Mouse (Mus musculus): ENCODE results near the gene Nit2. TPM values are rescaled to one million over a fixed set of nuclear protein-coding genes. Genes with fewer than 3 reads are reported as not detected.

The Nit2 gene
- polyA plus RNA-seq, 1 experiment from 2014 or later = 46.3 TPM

DNA sequence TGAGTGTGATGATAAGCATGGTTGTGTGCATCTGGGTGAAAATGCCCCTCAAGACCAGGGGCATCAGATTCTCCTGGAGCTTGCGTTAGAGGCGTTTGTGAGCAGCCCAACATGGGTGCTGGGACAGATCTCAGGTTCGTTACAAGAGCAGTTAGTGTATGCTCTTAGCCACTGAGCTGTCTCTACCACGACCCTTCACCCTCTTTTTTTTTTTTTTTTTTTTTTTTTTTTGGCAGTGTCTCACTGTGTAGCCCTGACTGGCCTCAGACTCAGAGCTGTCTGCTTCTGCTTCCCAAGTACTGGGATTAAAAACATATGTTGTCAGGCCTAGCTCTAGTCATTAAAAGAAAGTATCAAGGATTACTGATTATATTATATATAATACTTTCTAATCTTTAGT, 40.9 kb downstream of the Nit2 start:
- Histone ChIP-seq H3K4me2 (no peak overlapping the region), H3K4me1 (ENCODE audit: control insufficient read depth, insufficient read depth, low read length) (peaks cover 15% of the 10 kb centered on the region), H3K36me3 (ENCODE audit: control insufficient read depth, insufficient read depth, low read length) (no peaks in the 10 kb centered on the region), H3K9ac (ENCODE audit: low read depth, low read length) (no peak overlapping the region), H3K4me3 (ENCODE audit: low read depth, low read length) (no peak overlapping the region), H3K27me3 (ENCODE audit: control insufficient read depth, insufficient read depth, low read length) (no peaks in the 10 kb centered on the region), H3K27ac (ENCODE audit: low read depth, low read length) (no peak overlapping the region), H3K9me3 (replicated peaks; ENCODE audit: control insufficient read depth, low read length) (no peaks in the 10 kb centered on the region)
- ATAC-seq (replicated peaks; ENCODE audit: insufficient number of reproducible peaks, low FRiP score, low TSS enrichment) = no peak
- 67% methylated on average over 4 of the region's 4 CpGs for WGBS (ENCODE audit: insufficient replicate concordance)

DNA sequence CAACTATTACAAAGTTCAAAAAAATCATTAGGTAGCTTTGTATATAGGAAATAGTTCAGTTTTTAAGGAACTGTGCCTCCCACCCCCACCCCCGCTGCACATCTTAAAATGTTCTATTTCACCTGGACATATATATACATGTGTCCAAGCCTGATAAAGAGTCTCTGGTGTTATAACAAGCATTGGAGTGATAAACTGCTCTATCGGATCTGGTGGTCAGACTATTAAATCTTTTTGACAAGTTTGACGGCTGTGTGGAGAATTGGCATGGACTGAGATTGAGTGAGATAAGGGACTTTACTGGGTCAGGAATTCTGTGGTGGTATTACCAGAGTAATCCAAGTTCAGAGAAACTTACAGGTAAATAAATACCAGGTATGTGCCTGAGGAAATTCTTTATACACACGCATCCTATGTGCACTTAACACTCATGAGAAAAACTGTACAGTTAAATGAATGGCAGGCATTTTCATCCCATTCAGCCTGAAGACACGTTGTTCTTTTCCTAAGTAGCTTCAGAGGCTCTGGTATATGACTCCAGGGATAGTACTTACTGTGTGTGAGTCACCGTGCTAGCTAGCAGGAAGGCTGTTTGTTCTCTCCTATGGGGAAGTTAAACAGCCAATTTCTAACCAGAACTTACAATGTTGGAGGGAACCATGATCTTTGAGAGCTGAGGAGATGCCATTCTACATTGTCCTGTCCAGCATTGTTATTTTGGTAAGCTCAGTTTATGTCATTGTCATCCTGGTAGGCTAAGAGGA, 44.3 kb downstream of the Nit2 start:
- WGBS (ENCODE audit: insufficient replicate concordance) = 49% methylated on average over 6 of the region's 6 CpGs
- no peak for ATAC-seq (replicated peaks; ENCODE audit: insufficient number of reproducible peaks, low FRiP score, low TSS enrichment)

DNA sequence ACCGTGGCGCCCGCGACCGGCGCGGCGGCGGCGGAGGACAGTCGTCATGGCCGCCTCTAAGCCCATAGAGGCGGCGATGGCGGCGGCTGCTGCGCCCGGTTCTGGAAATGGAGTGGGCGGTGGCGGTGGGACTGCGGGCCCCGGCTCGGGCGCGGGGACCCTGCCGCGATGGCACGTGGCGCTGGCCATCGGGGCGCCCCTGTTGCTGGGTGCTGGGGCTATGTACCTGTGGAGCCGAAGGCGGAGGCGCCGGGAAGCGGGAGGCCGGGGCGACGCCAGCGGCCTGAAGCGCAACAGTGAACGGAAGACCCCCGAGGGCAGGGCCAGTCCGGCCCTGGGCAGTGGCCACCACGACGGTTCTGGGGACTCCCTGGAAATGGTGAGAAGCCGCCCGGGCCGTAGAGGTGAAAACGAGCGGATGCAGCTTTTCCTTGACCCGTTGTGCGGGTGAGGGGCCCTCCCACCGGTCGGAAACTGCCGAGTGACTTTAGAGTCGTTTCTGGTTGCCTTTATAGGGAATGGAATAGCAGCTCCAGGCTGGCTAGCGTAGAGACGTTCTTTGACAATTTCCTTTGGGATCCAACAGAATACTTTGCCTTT, 45.2 kb downstream of the Nit2 start:
- Histone ChIP-seq H3K9me3 (replicated peaks; ENCODE audit: control insufficient read depth, low read length) (no peaks in the 10 kb centered on the region), H3K9ac (ENCODE audit: low read depth, low read length) (peak overlapping the region; percentile 92), H3K4me1 (ENCODE audit: control insufficient read depth, insufficient read depth, low read length) (peaks cover 13% of the 10 kb centered on the region), H3K4me3 (ENCODE audit: low read depth, low read length) (peak overlapping the region; percentile 95), H3K27me3 (ENCODE audit: control insufficient read depth, insufficient read depth, low read length) (no peaks in the 10 kb centered on the region), H3K4me2 (peak overlapping the region; percentile 67), H3K27ac (ENCODE audit: low read depth, low read length) (peak overlapping the region; percentile 90), H3K36me3 (ENCODE audit: control insufficient read depth, insufficient read depth, low read length) (no peaks in the 10 kb centered on the region)
- peak; percentile 43; the same call in 1 of the 2 replicates for ATAC-seq (replicated peaks; ENCODE audit: insufficient number of reproducible peaks, low FRiP score, low TSS enrichment)
- WGBS (ENCODE audit: insufficient replicate concordance) = under 1% methylated on average over 59 of the region's 59 CpGs

More for the DNA sequence above, 44.3 kb downstream of the Nit2 start:
- peak overlapping the region; percentile 92 for H3K9ac ChIP-seq (ENCODE audit: low read depth, low read length)
- no peaks in the 10 kb centered on the region for H3K36me3 ChIP-seq (ENCODE audit: control insufficient read depth, insufficient read depth, low read length)
- no peaks in the 10 kb centered on the region for H3K9me3 ChIP-seq (replicated peaks; ENCODE audit: control insufficient read depth, low read length)
- H3K4me1 ChIP-seq (ENCODE audit: control insufficient read depth, insufficient read depth, low read length) = peaks cover 14% of the 10 kb centered on the region
- H3K27me3 ChIP-seq (ENCODE audit: control insufficient read depth, insufficient read depth, low read length) = no peaks in the 10 kb centered on the region
- H3K4me3 ChIP-seq (ENCODE audit: low read depth, low read length) = peak overlapping the region; percentile 95
- peak overlapping the region; percentile 67 for H3K4me2 ChIP-seq
- H3K27ac ChIP-seq (ENCODE audit: low read depth, low read length) = no peak overlapping the region

DNA sequence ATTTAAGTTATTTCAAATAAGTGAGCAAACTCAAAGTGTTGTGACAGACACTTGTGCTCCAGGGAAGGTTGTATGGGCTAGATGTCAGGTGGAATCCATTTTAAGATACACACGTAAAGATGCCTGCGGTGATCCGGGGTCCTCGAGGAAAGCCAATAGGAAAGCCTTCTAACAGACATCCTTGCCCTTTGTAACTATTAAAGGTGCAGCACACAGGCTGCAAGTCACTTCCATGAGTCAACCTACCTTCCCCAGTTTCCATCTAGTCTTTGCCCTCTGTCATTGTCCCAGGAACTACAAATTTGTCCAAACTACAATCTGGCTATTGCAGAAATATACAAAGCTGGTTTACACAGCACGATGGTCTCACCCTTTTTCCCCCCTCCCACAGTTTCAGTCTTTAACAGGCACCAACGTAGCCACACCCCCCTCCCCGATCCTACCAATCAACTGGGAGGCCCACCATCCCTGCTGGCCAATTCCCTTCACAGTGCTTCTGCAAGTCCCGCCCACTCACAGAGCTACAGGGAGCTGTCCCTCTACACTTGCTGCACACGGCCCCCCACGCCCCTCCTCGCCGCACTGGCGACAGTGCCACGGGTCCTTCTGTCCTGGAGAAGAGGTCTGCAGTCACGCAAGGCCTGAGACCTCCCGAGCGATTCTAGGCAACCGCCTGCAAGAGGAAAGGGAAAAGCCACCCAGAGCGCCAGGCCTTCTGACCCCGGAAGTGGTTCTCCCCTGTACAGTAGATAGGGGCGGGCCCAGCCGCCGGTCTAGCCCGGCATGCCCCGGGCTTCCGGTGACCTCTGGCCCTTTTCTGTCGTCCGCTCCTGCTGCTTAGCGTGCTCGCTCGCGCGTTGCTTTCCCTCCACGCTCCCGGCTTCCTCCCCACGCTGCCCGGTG, 46.0 kb downstream of the Nit2 start, which contains the start of gene Tomm70a:
Tomm70a (plus strand) TSS at position 791 of the 903 bp plus-strand sequence.
- no peaks in the 10 kb centered on the region for H3K9me3 ChIP-seq (replicated peaks; ENCODE audit: control insufficient read depth, low read length)
- peak within 1 kb of the TSS; percentile 95 for H3K4me3 ChIP-seq (ENCODE audit: low read depth, low read length)
- no peaks in the 10 kb centered on the region for H3K36me3 ChIP-seq (ENCODE audit: control insufficient read depth, insufficient read depth, low read length)
- H3K9ac ChIP-seq (ENCODE audit: low read depth, low read length) = peak within 1 kb of the TSS; percentile 92
- peak within 1 kb of the TSS; percentile 90 for H3K27ac ChIP-seq (ENCODE audit: low read depth, low read length)
- H3K4me1 ChIP-seq (ENCODE audit: control insufficient read depth, insufficient read depth, low read length) = peaks cover 13% of the 10 kb centered on the region
- ATAC-seq (replicated peaks; ENCODE audit: insufficient number of reproducible peaks, low FRiP score, low TSS enrichment) = peak; percentile 99
- no peaks in the 10 kb centered on the region for H3K27me3 ChIP-seq (ENCODE audit: control insufficient read depth, insufficient read depth, low read length)
- H3K4me2 ChIP-seq = peak within 1 kb of the TSS; percentile 67
- WGBS (ENCODE audit: insufficient replicate concordance) = under 1% methylated on average over 37 of the region's 37 CpGs

DNA sequence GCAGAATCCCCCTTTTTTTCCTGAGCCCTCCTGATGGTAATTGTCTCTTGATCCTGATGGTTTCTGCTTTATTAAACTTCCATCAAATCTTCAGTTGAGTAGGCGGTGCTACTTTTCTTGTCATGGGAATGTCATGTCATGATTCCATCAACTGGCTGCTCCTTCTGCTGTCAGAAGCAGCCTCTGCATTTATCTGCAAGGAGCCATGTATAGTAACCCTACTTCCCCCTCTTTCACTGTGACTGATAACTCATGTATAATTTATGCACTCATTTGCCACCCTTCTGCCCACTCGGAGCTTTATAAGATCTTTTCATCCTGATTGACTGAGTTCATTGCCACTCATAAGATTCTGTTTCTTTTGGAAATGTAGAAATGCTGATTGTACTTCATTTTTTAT, 49.6 kb downstream of the Nit2 start:
- Histone ChIP-seq H3K36me3 (ENCODE audit: control insufficient read depth, insufficient read depth, low read length) (no peaks in the 10 kb centered on the region), H3K9ac (ENCODE audit: low read depth, low read length) (no peak overlapping the region), H3K4me1 (ENCODE audit: control insufficient read depth, insufficient read depth, low read length) (no peaks in the 10 kb centered on the region), H3K4me2 (no peak overlapping the region), H3K27me3 (ENCODE audit: control insufficient read depth, insufficient read depth, low read length) (no peaks in the 10 kb centered on the region), H3K9me3 (replicated peaks; ENCODE audit: control insufficient read depth, low read length) (no peaks in the 10 kb centered on the region), H3K27ac (ENCODE audit: low read depth, low read length) (no peak overlapping the region), H3K4me3 (ENCODE audit: low read depth, low read length) (no peak overlapping the region)
- 74% methylated on average over 2 of the region's 2 CpGs for WGBS (ENCODE audit: insufficient replicate concordance)
- ATAC-seq (replicated peaks; ENCODE audit: insufficient number of reproducible peaks, low FRiP score, low TSS enrichment) = no peak

DNA sequence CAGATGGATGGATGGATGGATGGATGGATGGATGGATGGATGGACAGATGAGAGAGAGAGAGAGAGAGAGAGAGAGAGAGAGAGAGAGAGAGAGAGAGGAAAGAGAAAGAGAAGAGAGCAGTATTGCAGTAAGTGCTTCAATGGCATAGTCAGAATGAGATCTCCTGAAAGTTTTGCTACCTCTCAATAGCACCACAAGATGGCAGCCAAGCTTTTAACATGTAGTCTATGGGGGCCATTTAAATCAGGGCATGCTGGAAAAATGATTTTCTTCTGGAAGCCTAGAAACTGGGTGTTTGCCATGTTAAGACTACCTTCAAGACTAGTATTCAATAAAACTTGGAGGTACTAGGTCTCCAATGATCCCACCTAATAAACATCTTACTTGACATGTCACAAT, 51.1 kb downstream of the Nit2 start:
- no peaks in the 10 kb centered on the region for H3K27me3 ChIP-seq (ENCODE audit: control insufficient read depth, insufficient read depth, low read length)
- no peak overlapping the region for H3K4me2 ChIP-seq
- H3K4me3 ChIP-seq (ENCODE audit: low read depth, low read length) = no peak overlapping the region
- no peaks in the 10 kb centered on the region for H3K9me3 ChIP-seq (replicated peaks; ENCODE audit: control insufficient read depth, low read length)
- no peak for ATAC-seq (replicated peaks; ENCODE audit: insufficient number of reproducible peaks, low FRiP score, low TSS enrichment)
- no peak overlapping the region for H3K27ac ChIP-seq (ENCODE audit: low read depth, low read length)
- H3K36me3 ChIP-seq (ENCODE audit: control insufficient read depth, insufficient read depth, low read length) = no peaks in the 10 kb centered on the region
- H3K9ac ChIP-seq (ENCODE audit: low read depth, low read length) = no peak overlapping the region
- H3K4me1 ChIP-seq (ENCODE audit: control insufficient read depth, insufficient read depth, low read length) = no peaks in the 10 kb centered on the region

Other genes starting within 250 kb of the Nit2 start
- gene Lnp1, start 239.3 kb downstream of the Nit2 start, polyA plus RNA-seq (2014; fragmentation: Nextera tagmentation; extraction: Ambion mirVana) = 1.3 and 2.0 TPM in 2 replicates
- gene Tmem45a2, start 96.0 kb downstream of the Nit2 start, polyA plus RNA-seq (2014; fragmentation: Nextera tagmentation; extraction: Ambion mirVana) = not detected in 2 replicates
- gene Tomm70a, start 45.6 kb downstream of the Nit2 start, polyA plus RNA-seq (2014; fragmentation: Nextera tagmentation; extraction: Ambion mirVana) = 48.3 and 53.7 TPM in 2 replicates
- gene Tbc1d23, start 64.2 kb upstream of the Nit2 start, polyA plus RNA-seq (2014; fragmentation: Nextera tagmentation; extraction: Ambion mirVana) = 20.5 and 25.0 TPM in 2 replicates
- 0.10 TPM in 1 of 2 replicates, not detected in the other for gene Tmem30c, start 125.5 kb upstream of the Nit2 start, polyA plus RNA-seq (2014; fragmentation: Nextera tagmentation; extraction: Ambion mirVana)
- 26.0 and 26.8 TPM in 2 replicates for gene Filip1l, start 185.8 kb upstream of the Nit2 start, polyA plus RNA-seq (2014; fragmentation: Nextera tagmentation; extraction: Ambion mirVana)

Data from heart, embryonic 11.5 days (tissue).